Mouse (Mus musculus): ENCODE results near the gene Olfr723. TPM values are rescaled to one million over a fixed set of nuclear protein-coding genes. Genes with fewer than 3 reads are reported as not detected.
"Not testable (repeated sequence)": the region's sequence is repeated elsewhere in the genome, so short reads cannot be mapped to it uniquely, and the experiment has no call there.

Gene Olfr723
- not detected for total RNA-seq (2021)
- long read RNA-seq, experiment 1, result 0 reads
- long read RNA-seq, experiment 2, result 0 reads

GRCm38 (mm10) chr14:49931687-49932086 is at the start of gene Olfr723:
Olfr723 (minus strand) TSS chr14:49931787.
- DNase-seq, result not testable (repeated sequence)

- DNase-seq, result not testable (repeated sequence)
These were observed 31.6 kb upstream of the Olfr723 start, which contains the start of gene Olfr724 for GRCm38 (mm10) chr14:49963174-49963573. Olfr724 (minus strand) TSS chr14:49963274.

GRCm38 (mm10) chr14:49955890-49956289 is 24.3 kb upstream of the Olfr723 start:
- no peak for DNase-seq

GRCm38 (mm10) chr14:49901899-49902298 is 29.7 kb downstream of the Olfr723 start, which contains the start of gene Olfr722:
Olfr722 (minus strand) TSS chr14:49901999.
- DNase-seq, result no peak

Other genes with a start within 250 kb of the Olfr723 start
- gene Armh4, start 148.4 kb downstream of the Olfr723 start, total RNA-seq (2021), result 1 to 10 TPM in 1 of 2 experiments, under 1 TPM in 1; 0.96 to 1.3 TPM
- not detected for gene Olfr722, start 29.8 kb downstream of the Olfr723 start, total RNA-seq (2021)
- gene Olfr724, start 31.5 kb upstream of the Olfr723 start, total RNA-seq (2021), result not detected
- not detected for gene Olfr725, start 108.6 kb upstream of the Olfr723 start, total RNA-seq (2021)
- gene Olfr726, start 159.2 kb upstream of the Olfr723 start, total RNA-seq (2021), result not detected
- gene Olfr727, start 191.4 kb upstream of the Olfr723 start, total RNA-seq (2021), result not detected
- not detected for gene Olfr728, start 210.9 kb upstream of the Olfr723 start, total RNA-seq (2021)
- gene Olfr729, start 221.1 kb upstream of the Olfr723 start, total RNA-seq (2021), result not detected